Mouse (Mus musculus): Measurements from ENCODE around the gene Cfp.
A peak's percentile ranks its signal among the peaks of the same experiment; 100 is the strongest.

- TF ChIP-seq RCOR1 (conservative IDR thresholded peaks at IDR 0.05; ENCODE audit: low read depth, low read length) (no peak), CTCF (conservative IDR thresholded peaks at IDR 0.05 in 1 of 2, IDR thresholded peaks at IDR 0.05 in 1 of 2; ENCODE audit: low read depth in 2 of 2, low read length in 2 of 2) (no peak), ETS1 (conservative IDR thresholded peaks at IDR 0.05; ENCODE audit: low read depth, low read length) (no peak), MAX (IDR thresholded peaks at IDR 0.05; ENCODE audit: low read length) (no peak), POLR2A (IDR thresholded peaks at IDR 0.05; ENCODE audit: low read depth, low read length) (no peak), MYC (IDR thresholded peaks at IDR 0.05; ENCODE audit: low read depth, low read length) (0 out of 2 replicates have a peak, but pooled peaks have one; percentile 10), MAZ (IDR thresholded peaks at IDR 0.05; ENCODE audit: low read depth, low read length) (no peak), SMC3 (IDR thresholded peaks at IDR 0.05; ENCODE audit: low read depth, low read length) (no peak)
Observed at GRCm38 (mm10) chrX:20915075-20915474, 16.3 kb downstream of the Cfp start.

Data from CH12.LX (cell line).